Mouse (Mus musculus) stomach, embryonic 16.5 days (tissue): ENCODE data around the gene 9330182L06Rik. TPM values are rescaled to one million over a fixed set of nuclear protein-coding genes. Genes with fewer than 3 reads are reported as not detected.

Source experiments
- ATAC-seq: fragments of 200-750 bp; cut with Nextera tagmentation; 2 replicates; pipeline ENCODE4 v1.8.0; 2017; ENCODE audit warnings: moderate number of reproducible peaks, moderate TSS enrichment; ENCODE audit not compliant: insufficient read depth, low FRiP score
- H3K27ac ChIP-seq: fragments of 300-500 bp; sonication (generic); 2 replicates; pipeline ENCODE4 v1.5.1; 2014; ENCODE audit warnings: low read length
- H3K27me3 ChIP-seq: fragments of 300-500 bp; sonication (generic); 2 replicates; pipeline ENCODE4 v1.6.1; 2014; ENCODE audit warnings: low read length, control low read depth, mixed read lengths; ENCODE audit not compliant: control insufficient read depth, insufficient read depth
- H3K36me3 ChIP-seq: fragments of 300-500 bp; sonication (generic); 2 replicates; pipeline ENCODE4 v1.6.1; 2014; ENCODE audit warnings: low read length; ENCODE audit not compliant: control insufficient read depth, insufficient read depth
- H3K4me1 ChIP-seq: fragments of 300-500 bp; sonication (generic); 2 replicates; pipeline ENCODE4 v1.6.1; 2014; ENCODE audit warnings: low read length, control low read depth, mixed read lengths; ENCODE audit not compliant: control insufficient read depth, insufficient read depth
- H3K4me2 ChIP-seq: fragments of 300-500 bp; sonication (generic); 2 replicates; pipeline ENCODE4 v1.6.1; 2014; ENCODE audit warnings: low read depth, low read length, mixed read lengths
- H3K4me3 ChIP-seq: fragments of 300-500 bp; sonication (generic); replicated peaks from 2 replicates; pipeline ENCODE4 v1.5.1; 2014; ENCODE audit warnings: mild to moderate bottlenecking, low read length
- H3K9ac ChIP-seq: fragments of 300-500 bp; sonication (generic); 2 replicates; pipeline ENCODE4 v1.6.1; 2014; ENCODE audit warnings: low read length
- H3K9me3 ChIP-seq: fragments of 300-500 bp; sonication (generic); replicated peaks from 2 replicates; pipeline ENCODE4 v1.6.1; 2016; ENCODE audit warnings: low read length, control low read depth; ENCODE audit not compliant: control insufficient read depth
- WGBS: fragments of 180-500 bp; shearing (Covaris S2); extraction: QIAGEN DNeasy Blood & Tissue Kit; methylation state at CpG from one replicate; pipeline ENCODE4 v1.1.7; 2014; 5-methylcytosine and 5-hydroxymethylcytosine counted together
- polyA plus RNA-seq: library from polyadenylated mRNA; unstranded; fragments of >200 nt; fragmentation: Nextera tagmentation; extraction: Ambion mirVana; gene quantifications from 2 replicates; pipeline ENCODE4 v1.2.1, GENCODE M21; 2015

The 9330182L06Rik gene
- polyA plus RNA-seq, 1 experiment from 2014 or later, result 4.8 TPM

- Histone ChIP-seq H3K9ac (no peak overlapping the region), H3K36me3 (no peaks in the 10 kb centered on the region), H3K27me3 (no peaks in the 10 kb centered on the region), H3K4me2 (no peak overlapping the region), H3K27ac (no peak overlapping the region), H3K4me3 (no peak overlapping the region), H3K9me3 (no peaks in the 10 kb centered on the region), H3K4me1 (no peaks in the 10 kb centered on the region)
- no peak for ATAC-seq
- 58% methylated on average over 1 of the region's 1 CpGs for WGBS
Measured at GRCm38 (mm10) chr5:9352646-9353045, 86.7 kb downstream of the 9330182L06Rik start.

GRCm38 (mm10) chr5:9354257-9354656 lies 88.3 kb downstream of the 9330182L06Rik start:
- Histone ChIP-seq H3K4me1 (no peaks in the 10 kb centered on the region), H3K27me3 (no peaks in the 10 kb centered on the region), H3K36me3 (no peaks in the 10 kb centered on the region), H3K9me3 (no peaks in the 10 kb centered on the region), H3K9ac (no peak overlapping the region), H3K4me3 (no peak overlapping the region), H3K27ac (no peak overlapping the region), H3K4me2 (no peak overlapping the region)
- 84% methylated on average over 1 of the region's 1 CpGs for WGBS
- no peak for ATAC-seq

- Histone ChIP-seq H3K36me3 (no peaks in the 10 kb centered on the region), H3K9ac (no peak overlapping the region), H3K4me1 (no peaks in the 10 kb centered on the region), H3K9me3 (no peaks in the 10 kb centered on the region), H3K27me3 (no peaks in the 10 kb centered on the region), H3K4me3 (no peak overlapping the region), H3K4me2 (no peak overlapping the region), H3K27ac (no peak overlapping the region)
- 33% methylated on average over 2 of the region's 2 CpGs for WGBS
- no peak for ATAC-seq
Measured at GRCm38 (mm10) chr5:9358076-9358475, 92.2 kb downstream of the 9330182L06Rik start.

GRCm38 (mm10) chr5:9361982-9362661 lies 96.2 kb downstream of the 9330182L06Rik start:
- H3K27me3 ChIP-seq, result no peaks in the 10 kb centered on the region
- WGBS, result 76% methylated on average over 7 of the region's 7 CpGs
- no peak overlapping the region for H3K9ac ChIP-seq
- no peaks in the 10 kb centered on the region for H3K9me3 ChIP-seq
- ATAC-seq, result no peak
- H3K4me3 ChIP-seq, result no peak overlapping the region
- H3K4me1 ChIP-seq, result no peaks in the 10 kb centered on the region
- no peak overlapping the region for H3K27ac ChIP-seq
- H3K36me3 ChIP-seq, result no peaks in the 10 kb centered on the region
- H3K4me2 ChIP-seq, result no peak overlapping the region

- no peaks in the 10 kb centered on the region for H3K9me3 ChIP-seq
- WGBS, result 55% methylated on average over 1 of the region's 1 CpGs
- no peak overlapping the region for H3K9ac ChIP-seq
- no peak overlapping the region for H3K27ac ChIP-seq
- H3K36me3 ChIP-seq, result no peaks in the 10 kb centered on the region
- no peak for ATAC-seq
- no peak overlapping the region for H3K4me3 ChIP-seq
- no peaks in the 10 kb centered on the region for H3K4me1 ChIP-seq
- no peaks in the 10 kb centered on the region for H3K27me3 ChIP-seq
- no peak overlapping the region for H3K4me2 ChIP-seq
Measured at GRCm38 (mm10) chr5:9364937-9365336, 99.0 kb downstream of the 9330182L06Rik start.

- Histone ChIP-seq H3K4me2 (no peak overlapping the region), H3K9me3 (no peaks in the 10 kb centered on the region), H3K27me3 (no peaks in the 10 kb centered on the region), H3K27ac (no peak overlapping the region), H3K4me3 (no peak overlapping the region), H3K4me1 (no peaks in the 10 kb centered on the region), H3K36me3 (no peaks in the 10 kb centered on the region), H3K9ac (no peak overlapping the region)
- ATAC-seq, result no peak
- 66% methylated on average over 11 of the region's 11 CpGs for WGBS
Measured at GRCm38 (mm10) chr5:9367920-9368692, 102.2 kb downstream of the 9330182L06Rik start.

- no peaks in the 10 kb centered on the region for H3K36me3 ChIP-seq
- no peaks in the 10 kb centered on the region for H3K9me3 ChIP-seq
- H3K9ac ChIP-seq, result no peak overlapping the region
- H3K27ac ChIP-seq, result no peak overlapping the region
- H3K4me2 ChIP-seq, result no peak overlapping the region
- H3K4me3 ChIP-seq, result no peak overlapping the region
- no peaks in the 10 kb centered on the region for H3K4me1 ChIP-seq
- ATAC-seq, result no peak
- no peaks in the 10 kb centered on the region for H3K27me3 ChIP-seq
- WGBS, result 90% methylated on average over 3 of the region's 3 CpGs
Measured at GRCm38 (mm10) chr5:9371127-9371526, 105.2 kb downstream of the 9330182L06Rik start.

GRCm38 (mm10) chr5:9373341-9373740 lies 107.4 kb downstream of the 9330182L06Rik start:
- Histone ChIP-seq H3K27me3 (no peaks in the 10 kb centered on the region), H3K9ac (no peak overlapping the region), H3K4me3 (no peak overlapping the region), H3K4me2 (no peak overlapping the region), H3K4me1 (no peaks in the 10 kb centered on the region), H3K9me3 (no peaks in the 10 kb centered on the region), H3K27ac (no peak overlapping the region), H3K36me3 (no peaks in the 10 kb centered on the region)
- ATAC-seq, result no peak
- 80% methylated on average over 4 of the region's 4 CpGs for WGBS

GRCm38 (mm10) chr5:9389968-9390367 lies 124.0 kb downstream of the 9330182L06Rik start:
- Histone ChIP-seq H3K9ac (no peak overlapping the region), H3K9me3 (no peaks in the 10 kb centered on the region), H3K4me3 (no peak overlapping the region), H3K4me2 (no peak overlapping the region), H3K27me3 (no peaks in the 10 kb centered on the region), H3K36me3 (no peaks in the 10 kb centered on the region), H3K4me1 (no peaks in the 10 kb centered on the region), H3K27ac (no peak overlapping the region)
- ATAC-seq, result no peak
- WGBS, result 72% methylated on average over 7 of the region's 7 CpGs
